Mouse (Mus musculus): ENCODE results near the gene Hspa1b. TPM values are rescaled to one million over a fixed set of nuclear protein-coding genes. Genes with fewer than 3 reads are reported as not detected.
"Not testable (repeated sequence)": the region's sequence is repeated elsewhere in the genome, so short reads cannot be mapped to it uniquely, and the experiment has no call there.

Gene Hspa1b
- polyA plus RNA-seq (2015; fragmentation: Nextera tagmentation; extraction: Ambion mirVana), result 0.49 and 0.53 TPM in 2 replicates

DNA sequence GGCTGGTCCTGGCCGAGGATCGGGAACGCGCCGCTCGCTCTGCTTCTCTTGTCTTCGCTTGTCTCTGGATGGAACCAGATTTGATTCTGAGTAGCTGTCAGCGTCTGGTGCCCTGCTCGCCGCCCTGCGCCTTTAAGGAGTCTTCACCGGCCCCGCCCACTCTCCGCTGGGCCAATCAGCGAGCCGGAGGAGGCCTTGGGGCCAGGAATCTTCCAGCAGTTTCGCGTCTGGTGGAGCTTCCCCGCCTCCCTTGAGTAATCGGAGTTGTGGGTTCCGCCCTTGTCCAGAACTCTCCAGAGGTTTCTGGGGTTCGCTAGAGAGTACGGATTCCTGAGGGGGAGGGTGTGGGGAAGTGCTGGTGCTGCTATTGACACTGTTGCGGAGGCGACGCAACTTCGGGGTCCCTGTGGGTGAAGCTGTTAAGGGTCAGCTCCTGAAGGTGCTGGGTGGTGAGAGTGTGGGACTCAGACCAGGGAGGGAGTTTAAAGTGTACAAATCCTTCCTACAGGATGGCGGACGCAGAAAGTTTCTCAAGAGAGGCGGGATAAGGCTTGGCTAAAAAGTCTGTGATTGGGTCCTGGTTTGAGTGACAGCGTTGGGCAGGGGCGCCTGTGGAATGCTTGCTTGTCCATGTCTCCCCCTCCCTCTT, at the start of gene Hspa1b:
Gene Hspa1b (minus strand): TSS at position 109 of the 649 bp plus-strand sequence.
- H3K9me3 ChIP-seq (replicated peaks); H3K27me3 ChIP-seq; H3K36me3 ChIP-seq: not testable (repeated sequence)
- H3K27ac ChIP-seq, result peak within 1 kb of the TSS; percentile 99
- peak within 1 kb of the TSS; percentile 78 for H3K4me2 ChIP-seq
- 0% methylated on average over 30 of the region's 32 CpGs for WGBS
- peak; percentile 93 for ATAC-seq (replicated peaks; ENCODE audit: low FRiP score)
- peaks cover 21% of the 10 kb centered on the region for H3K4me1 ChIP-seq
- H3K9ac ChIP-seq, result peak within 1 kb of the TSS; percentile 61
- H3K4me3 ChIP-seq (replicated peaks), result peak within 1 kb of the TSS; percentile 55

DNA sequence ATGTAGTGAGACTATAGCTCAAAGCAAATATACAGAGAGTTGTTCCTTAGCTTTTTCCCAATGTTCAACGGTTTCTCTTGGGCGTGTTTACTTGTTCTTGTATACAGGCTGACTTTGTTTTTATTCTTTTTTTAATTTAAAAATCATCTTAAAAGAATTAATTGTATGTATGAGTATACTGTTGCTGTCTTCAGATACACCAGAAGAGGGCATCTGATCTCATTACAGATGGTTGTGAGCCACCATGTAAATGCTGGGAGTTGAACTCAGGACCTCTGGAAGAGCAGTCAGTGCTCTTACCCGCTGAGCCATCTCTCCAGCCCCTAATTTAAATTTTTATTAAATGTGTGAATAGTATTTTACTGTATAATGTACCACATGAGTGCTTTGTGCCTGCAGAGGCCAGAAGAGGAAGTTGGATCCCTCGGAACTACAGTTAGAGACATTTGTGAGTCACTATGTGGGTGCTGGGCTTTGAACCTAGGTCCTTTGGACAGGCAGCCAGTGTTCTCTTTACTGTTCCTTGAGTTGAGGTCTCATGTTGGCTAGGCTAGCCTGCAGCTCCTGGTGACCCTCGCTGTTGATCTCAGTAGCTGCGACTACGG, 48.5 kb upstream of the Hspa1b start:
- H3K9ac ChIP-seq, result no peak overlapping the region
- no peak overlapping the region for H3K4me3 ChIP-seq (replicated peaks)
- no peaks in the 10 kb centered on the region for H3K9me3 ChIP-seq (replicated peaks)
- no peak for ATAC-seq (replicated peaks; ENCODE audit: low FRiP score)
- H3K27ac ChIP-seq, result no peak overlapping the region
- peaks cover 13% of the 10 kb centered on the region for H3K4me1 ChIP-seq
- WGBS, result 97% methylated on average over 7 of the region's 7 CpGs
- H3K27me3 ChIP-seq, result no peaks in the 10 kb centered on the region
- peaks cover 85% of the 10 kb centered on the region for H3K36me3 ChIP-seq
- no peak overlapping the region for H3K4me2 ChIP-seq

GRCm38 (mm10) chr17:35005902-35006301, 46.9 kb upstream of the Hspa1b start:
- 91% methylated on average over 5 of the region's 5 CpGs for WGBS
- H3K9me3 ChIP-seq (replicated peaks); H3K27ac ChIP-seq: not testable (repeated sequence)

GRCm38 (mm10) chr17:35005158-35005557, 46.1 kb upstream of the Hspa1b start:
- Histone ChIP-seq H3K9ac (no peak overlapping the region), H3K4me3 (replicated peaks) (no peak overlapping the region), H3K27me3 (no peaks in the 10 kb centered on the region), H3K4me1 (peaks cover 20% of the 10 kb centered on the region), H3K9me3 (replicated peaks) (no peaks in the 10 kb centered on the region), H3K36me3 (peaks cover 62% of the 10 kb centered on the region), H3K4me2 (no peak overlapping the region), H3K27ac (no peak overlapping the region)
- WGBS, result 93% methylated on average over 10 of the region's 10 CpGs
- ATAC-seq (replicated peaks; ENCODE audit: low FRiP score), result no peak

More at GRCm38 (mm10) chr17:35005902-35006301, 46.9 kb upstream of the Hspa1b start:
- not testable (repeated sequence) for H3K4me2 ChIP-seq; ATAC-seq (replicated peaks; ENCODE audit: low FRiP score); H3K4me3 ChIP-seq (replicated peaks); H3K27me3 ChIP-seq; H3K9ac ChIP-seq
- Histone ChIP-seq H3K36me3 (peaks cover 69% of the 10 kb centered on the region), H3K4me1 (peaks cover 20% of the 10 kb centered on the region)

DNA sequence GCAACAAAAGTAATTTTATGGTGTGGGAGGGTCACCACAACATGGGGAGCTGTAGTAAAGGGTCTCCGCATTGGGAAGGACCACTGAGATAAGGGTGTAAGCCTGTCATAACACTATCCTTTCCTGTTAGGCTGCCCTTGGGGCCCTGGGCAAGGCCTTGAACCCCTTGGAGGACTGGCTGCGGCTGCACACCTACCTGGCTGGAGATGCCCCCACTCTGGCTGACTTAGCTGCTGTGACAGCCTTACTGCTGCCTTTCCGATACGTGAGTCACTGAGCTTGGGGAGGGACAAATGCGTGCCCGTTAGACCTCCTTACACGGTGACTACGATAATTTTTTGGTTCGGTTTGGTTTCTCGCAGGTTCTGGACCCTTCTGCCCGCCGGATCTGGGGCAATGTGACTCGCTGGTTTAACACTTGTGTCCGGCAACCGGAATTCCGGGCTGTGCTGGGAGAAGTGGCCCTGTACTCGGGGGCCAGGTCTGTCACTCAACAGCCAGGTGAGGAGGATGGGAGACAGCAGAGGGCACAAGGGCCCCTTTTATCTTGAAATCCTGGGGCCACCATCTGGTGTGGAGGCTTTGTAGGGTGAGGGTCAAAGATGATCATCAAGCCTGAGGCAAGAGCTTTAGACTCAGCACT, 45.2 kb upstream of the Hspa1b start:
- Histone ChIP-seq H3K4me1 (peaks cover 29% of the 10 kb centered on the region), H3K4me2 (no peak overlapping the region), H3K27ac (no peak overlapping the region), H3K4me3 (replicated peaks) (no peak overlapping the region), H3K36me3 (peaks cover 52% of the 10 kb centered on the region), H3K9ac (0 out of 2 replicates have a peak overlapping the region, but pooled peaks have one; percentile 0), H3K9me3 (replicated peaks) (no peaks in the 10 kb centered on the region), H3K27me3 (no peaks in the 10 kb centered on the region)
- WGBS, result 92% methylated on average over 17 of the region's 17 CpGs
- no peak for ATAC-seq (replicated peaks; ENCODE audit: low FRiP score)

GRCm38 (mm10) chr17:35003022-35003838, 44.2 kb upstream of the Hspa1b start:
- WGBS, result 44% methylated on average over 9 of the region's 9 CpGs
- Histone ChIP-seq H3K36me3 (peaks cover 51% of the 10 kb centered on the region), H3K9me3 (replicated peaks) (no peaks in the 10 kb centered on the region), H3K27ac (no peak overlapping the region), H3K4me1 (peaks cover 38% of the 10 kb centered on the region), H3K4me2 (peak overlapping the region; percentile 96), H3K9ac (peak overlapping the region; percentile 95), H3K4me3 (replicated peaks) (peak overlapping the region; percentile 82), H3K27me3 (no peaks in the 10 kb centered on the region)
- no peak for ATAC-seq (replicated peaks; ENCODE audit: low FRiP score)

DNA sequence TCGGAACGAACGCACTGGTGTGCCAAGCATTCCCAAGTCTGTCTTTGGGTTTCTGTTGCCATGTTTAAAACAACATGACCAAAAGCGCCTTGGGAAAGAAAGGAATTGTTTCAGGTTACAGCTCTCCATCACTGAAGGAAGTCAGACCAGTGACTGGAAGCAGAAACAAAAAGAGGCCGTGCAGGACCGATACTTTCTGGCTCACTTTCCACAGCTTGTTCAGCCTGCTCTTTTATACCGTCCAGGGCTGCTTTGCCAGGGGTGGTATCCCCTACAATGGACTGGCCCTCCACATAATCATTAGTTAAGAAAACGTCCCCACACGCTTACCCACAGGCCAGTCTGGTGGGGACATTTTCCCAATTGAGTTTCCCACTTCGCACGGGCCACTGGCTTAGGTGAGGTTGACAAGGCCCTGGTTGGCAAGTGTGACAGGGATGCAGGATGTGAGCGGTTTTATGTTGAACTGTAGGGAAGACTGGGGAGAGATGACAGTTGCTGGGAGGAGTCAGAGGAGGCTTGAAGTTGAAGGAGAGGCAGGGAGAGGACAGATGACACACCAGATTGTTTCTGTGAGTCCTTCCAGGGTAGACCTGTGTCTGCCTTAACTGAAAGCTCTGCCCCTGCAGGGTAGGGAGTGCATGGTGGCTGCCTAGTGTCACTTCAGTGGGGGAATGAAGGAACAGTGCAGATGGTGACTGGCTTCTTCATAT, 43.3 kb upstream of the Hspa1b start:
- Histone ChIP-seq H3K4me1 (peaks cover 41% of the 10 kb centered on the region), H3K36me3 (peaks cover 51% of the 10 kb centered on the region), H3K9me3 (replicated peaks) (no peaks in the 10 kb centered on the region), H3K9ac (peak overlapping the region; percentile 95), H3K27me3 (no peaks in the 10 kb centered on the region), H3K4me2 (peak overlapping the region; percentile 96), H3K27ac (peak overlapping the region; percentile 99), H3K4me3 (replicated peaks) (peak overlapping the region; percentile 82)
- WGBS, result 4% methylated on average over 12 of the region's 12 CpGs
- no peak for ATAC-seq (replicated peaks; ENCODE audit: low FRiP score)

- no peak; the same call in 1 of the 2 replicates for ATAC-seq (replicated peaks; ENCODE audit: low FRiP score)
- H3K4me3 ChIP-seq (replicated peaks), result peak overlapping the region; percentile 82
- under 1% methylated on average over 35 of the region's 35 CpGs for WGBS
- H3K27ac ChIP-seq, result peak overlapping the region; percentile 99
- H3K4me2 ChIP-seq, result peak overlapping the region; percentile 96
- H3K27me3 ChIP-seq, result no peaks in the 10 kb centered on the region
- peaks cover 48% of the 10 kb centered on the region for H3K4me1 ChIP-seq
- H3K9ac ChIP-seq, result peak overlapping the region; percentile 95
- H3K9me3 ChIP-seq (replicated peaks), result no peaks in the 10 kb centered on the region
- peaks cover 51% of the 10 kb centered on the region for H3K36me3 ChIP-seq
Observed at GRCm38 (mm10) chr17:35001452-35002152, 42.6 kb upstream of the Hspa1b start.

DNA sequence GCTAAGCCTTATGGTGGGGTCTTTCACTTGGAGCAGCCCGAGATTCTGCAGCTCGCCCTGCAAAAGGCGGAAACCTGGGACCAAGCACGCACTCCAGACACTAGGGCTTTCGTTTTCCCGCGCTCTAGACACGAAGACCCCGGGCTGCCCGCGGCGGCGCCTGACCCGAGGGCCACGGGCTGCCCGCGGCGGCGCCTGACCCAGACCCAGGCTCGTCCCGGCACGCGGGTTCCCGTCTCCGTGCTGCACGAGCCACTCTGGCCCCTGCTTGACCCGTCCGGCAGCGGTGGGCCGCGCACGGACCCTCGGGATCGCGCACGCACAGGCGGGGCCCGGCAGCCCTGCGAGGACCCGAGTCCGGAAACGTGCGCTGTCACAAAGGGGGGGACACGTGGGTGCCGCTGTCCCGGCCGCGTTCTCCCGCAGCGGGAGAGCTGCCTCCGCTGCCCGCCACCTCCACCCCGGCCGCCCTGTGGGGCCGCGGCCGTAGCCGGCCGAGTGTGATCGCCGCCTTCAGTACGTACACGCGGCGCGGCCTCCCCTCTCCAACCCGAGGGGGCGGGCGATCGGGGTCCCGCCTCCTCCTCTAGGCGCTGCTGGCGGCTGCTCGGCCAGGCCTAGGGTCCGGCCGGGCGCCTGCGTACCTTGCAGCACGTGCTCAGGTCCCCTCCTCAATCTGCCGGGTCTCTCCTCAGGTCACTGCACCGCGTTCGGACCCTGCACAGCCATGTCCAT, 41.8 kb upstream of the Hspa1b start, which contains the start of gene Vars:
Gene Vars (plus strand): TSS at position 271 of the 735 bp plus-strand sequence.
- H3K27me3 ChIP-seq, result no peaks in the 10 kb centered on the region
- H3K4me1 ChIP-seq, result peaks cover 51% of the 10 kb centered on the region
- peak within 1 kb of the TSS; percentile 95 for H3K9ac ChIP-seq
- WGBS, result under 1% methylated on average over 80 of the region's 83 CpGs
- H3K36me3 ChIP-seq, result peaks cover 50% of the 10 kb centered on the region
- H3K27ac ChIP-seq, result peak within 1 kb of the TSS; percentile 99
- peak within 1 kb of the TSS; percentile 96 for H3K4me2 ChIP-seq
- no peaks in the 10 kb centered on the region for H3K9me3 ChIP-seq (replicated peaks)
- H3K4me3 ChIP-seq (replicated peaks), result peak within 1 kb of the TSS; percentile 82
- peak; percentile 94 for ATAC-seq (replicated peaks; ENCODE audit: low FRiP score)
